Mouse (Mus musculus): ENCODE results near the gene Tmem104. TPM values are rescaled to one million over a fixed set of nuclear protein-coding genes. Genes with fewer than 3 reads are reported as not detected.
A peak's percentile ranks its signal among the peaks of the same experiment; 100 is the strongest.

Tmem104 gene
- total and polyA plus RNA-seq, 2 experiments from 2014 or later, result 7.6 to 8.8 TPM

- WGBS, result 79% methylated on average over 6 of the region's 6 CpGs
- Histone ChIP-seq H3K27ac (ENCODE audit: low read depth, low read length) (no peak overlapping the region), H3K9me3 (ENCODE audit: low read length) (no peaks in the 10 kb centered on the region), H3K9ac (no peak overlapping the region), H3K4me3 (ENCODE audit: low read depth, low read length) (no peak overlapping the region), H3K27me3 (ENCODE audit: insufficient read depth, low read length) (no peaks in the 10 kb centered on the region), H3K4me2 (ENCODE audit: low read depth) (no peak overlapping the region), H3K36me3 (ENCODE audit: insufficient read depth) (peaks cover 8% of the 10 kb centered on the region; the same call in 1 of the 2 replicates), H3K4me1 (ENCODE audit: insufficient read depth) (peaks cover 18% of the 10 kb centered on the region; the same call in 1 of the 2 replicates)
- ATAC-seq (no peak), DNase-seq (no peak)
- no peak for TF ChIP-seq CTCF (IDR thresholded peaks at IDR 0.05; ENCODE audit: low read depth)
Measured at GRCm38 (mm10) chr11:115223877-115224276, 36.6 kb downstream of the Tmem104 start.

GRCm38 (mm10) chr11:115224889-115225288 is 37.6 kb downstream of the Tmem104 start:
- 43% methylated on average over 8 of the region's 8 CpGs for WGBS
- Histone ChIP-seq H3K4me3 (ENCODE audit: low read depth, low read length) (no peak overlapping the region), H3K9me3 (ENCODE audit: low read length) (no peaks in the 10 kb centered on the region), H3K4me1 (ENCODE audit: insufficient read depth) (peaks cover 18% of the 10 kb centered on the region; the same call in 1 of the 2 replicates), H3K27me3 (ENCODE audit: insufficient read depth, low read length) (no peaks in the 10 kb centered on the region), H3K27ac (ENCODE audit: low read depth, low read length) (no peak overlapping the region), H3K9ac (no peak overlapping the region), H3K4me2 (ENCODE audit: low read depth) (no peak overlapping the region), H3K36me3 (ENCODE audit: insufficient read depth) (peaks cover 5% of the 10 kb centered on the region; the same call in 1 of the 2 replicates)
- ATAC-seq (peak; percentile 61; the same call in 1 of the 2 replicates), DNase-seq (peak; percentile 82)
- TF ChIP-seq CTCF (IDR thresholded peaks at IDR 0.05; ENCODE audit: low read depth), result peak; percentile 74

GRCm38 (mm10) chr11:115225301-115225700 is 38.0 kb downstream of the Tmem104 start:
- no peaks in the 10 kb centered on the region for H3K27me3 ChIP-seq (ENCODE audit: insufficient read depth, low read length)
- no peak overlapping the region for H3K27ac ChIP-seq (ENCODE audit: low read depth, low read length)
- H3K9me3 ChIP-seq (ENCODE audit: low read length), result no peaks in the 10 kb centered on the region
- WGBS, result 27% methylated on average over 6 of the region's 6 CpGs
- no peak for TF ChIP-seq CTCF (IDR thresholded peaks at IDR 0.05; ENCODE audit: low read depth)
- H3K9ac ChIP-seq, result no peak overlapping the region
- H3K4me2 ChIP-seq (ENCODE audit: low read depth), result no peak overlapping the region
- ATAC-seq (no peak), DNase-seq (no peak)
- H3K4me3 ChIP-seq (ENCODE audit: low read depth, low read length), result no peak overlapping the region
- peaks cover 18% of the 10 kb centered on the region; the same call in 1 of the 2 replicates for H3K4me1 ChIP-seq (ENCODE audit: insufficient read depth)
- peaks cover under 1% of the 10 kb centered on the region; the same call in 1 of the 2 replicates for H3K36me3 ChIP-seq (ENCODE audit: insufficient read depth)

GRCm38 (mm10) chr11:115226811-115227491 is 39.7 kb downstream of the Tmem104 start:
- H3K4me2 ChIP-seq (ENCODE audit: low read depth), result no peak overlapping the region
- DNase-seq, result peak; percentile 64
- 16% methylated on average over 14 of the region's 14 CpGs for WGBS

GRCm38 (mm10) chr11:115227640-115228039 is 40.4 kb downstream of the Tmem104 start:
- no peak for TF ChIP-seq CTCF (IDR thresholded peaks at IDR 0.05; ENCODE audit: low read depth)
- no peak for ATAC-seq
- H3K27ac ChIP-seq (ENCODE audit: low read depth, low read length), result no peak overlapping the region
- WGBS, result 33% methylated on average over 12 of the region's 12 CpGs
- no peak for DNase-seq
- no peaks in the 10 kb centered on the region for H3K27me3 ChIP-seq (ENCODE audit: insufficient read depth, low read length)
- peaks cover 28% of the 10 kb centered on the region for H3K4me1 ChIP-seq (ENCODE audit: insufficient read depth)
- no peak overlapping the region for H3K4me3 ChIP-seq (ENCODE audit: low read depth, low read length)
- no peak overlapping the region; the same call in 1 of the 2 replicates for H3K9ac ChIP-seq
- no peaks in the 10 kb centered on the region for H3K9me3 ChIP-seq (ENCODE audit: low read length)
- no peaks in the 10 kb centered on the region; the same call in 1 of the 2 replicates for H3K36me3 ChIP-seq (ENCODE audit: insufficient read depth)
- no peak overlapping the region for H3K4me2 ChIP-seq (ENCODE audit: low read depth)

More at GRCm38 (mm10) chr11:115226811-115227491, 39.7 kb downstream of the Tmem104 start:
- no peak for TF ChIP-seq CTCF (IDR thresholded peaks at IDR 0.05; ENCODE audit: low read depth)
- Histone ChIP-seq H3K9me3 (ENCODE audit: low read length) (no peaks in the 10 kb centered on the region), H3K9ac (0 out of 2 replicates have a peak overlapping the region, but pooled peaks have one; percentile 6), H3K4me3 (ENCODE audit: low read depth, low read length) (no peak overlapping the region), H3K36me3 (ENCODE audit: insufficient read depth) (no peaks in the 10 kb centered on the region; the same call in 1 of the 2 replicates), H3K27me3 (ENCODE audit: insufficient read depth, low read length) (no peaks in the 10 kb centered on the region), H3K27ac (ENCODE audit: low read depth, low read length) (peak overlapping the region; percentile 50; the same call in 1 of the 2 replicates), H3K4me1 (ENCODE audit: insufficient read depth) (peaks cover 24% of the 10 kb centered on the region)
- peak; percentile 73 for ATAC-seq

GRCm38 (mm10) chr11:115228430-115228829 is 41.1 kb downstream of the Tmem104 start:
- H3K4me1 ChIP-seq (ENCODE audit: insufficient read depth), result peaks cover 28% of the 10 kb centered on the region
- H3K4me2 ChIP-seq (ENCODE audit: low read depth), result no peak overlapping the region

More at GRCm38 (mm10) chr11:115228430-115228829, 41.1 kb downstream of the Tmem104 start:
- Histone ChIP-seq H3K4me3 (ENCODE audit: low read depth, low read length) (no peak overlapping the region), H3K9me3 (ENCODE audit: low read length) (no peaks in the 10 kb centered on the region), H3K9ac (no peak overlapping the region), H3K36me3 (ENCODE audit: insufficient read depth) (no peaks in the 10 kb centered on the region; the same call in 1 of the 2 replicates), H3K27me3 (ENCODE audit: insufficient read depth, low read length) (no peaks in the 10 kb centered on the region), H3K27ac (ENCODE audit: low read depth, low read length) (no peak overlapping the region)
- no peak for TF ChIP-seq CTCF (IDR thresholded peaks at IDR 0.05; ENCODE audit: low read depth)
- 78% methylated on average over 7 of the region's 7 CpGs for WGBS
- no peak for DNase-seq
- ATAC-seq, result no peak
